ENCODE assay signal across 15 mouse cellular contexts in the genomic region with DNA sequence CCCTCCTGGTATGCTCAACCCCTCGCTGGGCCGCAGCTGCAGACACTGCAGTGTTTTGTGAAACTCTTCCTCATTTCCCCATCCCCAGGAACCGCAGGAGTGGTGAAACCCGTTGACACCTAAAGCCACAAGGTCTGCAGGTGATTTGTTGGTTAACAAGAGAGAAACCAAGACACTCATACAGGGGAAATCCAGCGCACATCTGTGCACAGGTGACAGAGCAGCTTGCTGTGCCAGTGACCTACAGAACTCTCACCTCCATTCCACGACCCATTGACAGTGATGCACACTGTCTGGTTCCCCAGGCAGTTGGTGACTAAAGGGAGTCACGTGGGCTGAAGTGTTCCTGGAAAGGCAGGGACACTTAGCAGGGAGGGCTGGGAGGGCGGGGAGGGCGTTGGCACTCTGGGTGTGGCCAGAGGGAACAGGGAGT. TPM values are rescaled to one million over a fixed set of nuclear protein-coding genes. Genes with fewer than 3 reads are reported as not detected.
A peak's percentile ranks its signal among the peaks of the same experiment; 100 is the strongest.
DNase-seq lines count a peak whose midpoint lies in the region; ATAC-seq and TF ChIP-seq lines count a peak whose summit lies in the region.
"Had no signal": no experiment of that assay in that cellular context is flagged by ENCODE, and none has a peak within 500 bp of the region (broad histone marks: within the 10 kb centered on the region; RNA-seq: fewer than 3 reads in every experiment).

No protein-coding gene starts in this region.

- TF ChIP-seq CTCF in lung, postnatal 0 days (IDR thresholded peaks at IDR 0.05) = no peak

- intact Hi-C loops in gastrocnemius, postnatal 36 days (cut with DNase I) = no loop called here

- TF ChIP-seq EP300 in lung, postnatal 0 days (IDR thresholded peaks at IDR 0.05) = peak; percentile 42

- H3K9me3 ChIP-seq in lung, postnatal 0 days (ENCODE audit: low read length) = no peaks in the 10 kb centered on the region
- no peaks in the 10 kb centered on the region for H3K9me3 ChIP-seq in intestine, embryonic 16.5 days (ENCODE audit: control insufficient read depth, low read length)

- peak; percentile 49 for DNase-seq in lung, postnatal 0 days (ENCODE audit: low spot score)
- no peak for DNase-seq in lung, postnatal 25 days (ENCODE audit: low spot score)
- DNase-seq in ES-CJ7 (ENCODE audit: low read depth, low spot score) = peak; percentile 62
- peak; percentile 55 to 68 for DNase-seq in spleen, postnatal 36 days (ENCODE audit: low spot score in 2 of 2)
- DNase-seq in cerebellum, adult 9-10 months = no peak
- no peak for DNase-seq in kidney, postnatal 14 days
- DNase-seq in gastrocnemius, postnatal 36 days = no peak
- DNase-seq: adrenal gland, postnatal 25 days; gastrocnemius, postnatal 25 days; heart, postnatal 4 days; kidney, postnatal 10 days had no signal

- no peak overlapping the region for H3K9ac ChIP-seq in lung, postnatal 0 days (replicated peaks; ENCODE audit: low read depth)
- H3K9ac ChIP-seq in intestine, embryonic 16.5 days (ENCODE audit: low read depth, low read length) = no peak overlapping the region

- no peak overlapping the region for H3K4me3 ChIP-seq in lung, postnatal 0 days (ENCODE audit: low read depth, low read length)
- H3K4me3 ChIP-seq in intestine, embryonic 16.5 days (ENCODE audit: low read length) = no peak overlapping the region

- 49% methylated on average over 9 of the region's 9 CpGs for WGBS in lung, postnatal 0 days
- WGBS in intestine, embryonic 16.5 days = 46% methylated on average over 9 of the region's 9 CpGs

- H3K27ac ChIP-seq in lung, postnatal 0 days (ENCODE audit: low read length) = no peak overlapping the region
- H3K27ac ChIP-seq in intestine, embryonic 16.5 days (ENCODE audit: low read length) = no peak overlapping the region

- H3K4me2 ChIP-seq in lung, postnatal 0 days (replicated peaks; ENCODE audit: low read depth, low read length) = no peak overlapping the region
- no peak overlapping the region for H3K4me2 ChIP-seq in intestine, embryonic 16.5 days (ENCODE audit: low read depth, low read length)

- 0 out of 2 replicates have a peak, but pooled peaks cover 3% of the 10 kb centered on the region for H3K4me1 ChIP-seq in lung, postnatal 0 days (ENCODE audit: insufficient read depth, low read depth, low read length)
- H3K4me1 ChIP-seq in intestine, embryonic 16.5 days (ENCODE audit: control insufficient read depth, insufficient read depth, low read length) = peaks cover 5% of the 10 kb centered on the region; the same call in 1 of the 2 replicates

- ATAC-seq in lung, postnatal 0 days = peak; percentile 30
- peak; percentile 73 for ATAC-seq in intestine, embryonic 16.5 days

- no peaks in the 10 kb centered on the region for H3K27me3 ChIP-seq in lung, postnatal 0 days (replicated peaks; ENCODE audit: insufficient read depth, low read length)
- no peaks in the 10 kb centered on the region for H3K27me3 ChIP-seq in intestine, embryonic 16.5 days (replicated peaks; ENCODE audit: control insufficient read depth, insufficient read depth, low read length)

- no peaks in the 10 kb centered on the region for H3K36me3 ChIP-seq in lung, postnatal 0 days (ENCODE audit: insufficient read depth, low read length)
- no peaks in the 10 kb centered on the region for H3K36me3 ChIP-seq in intestine, embryonic 16.5 days (ENCODE audit: control insufficient read depth, insufficient read depth, low read length)

RNA-seq across cellular contexts. Expression of a gene that starts 1.5 kb away (rescaled TPM):
- polyA plus RNA-seq in lung, postnatal 0 days (2015; fragmentation: Nextera tagmentation; extraction: Ambion mirVana) = 0.24 and 0.29 TPM in 2 replicates
- 0.07 TPM in 1 of 2 replicates, not detected in the other for polyA plus RNA-seq in intestine, embryonic 16.5 days (2015; fragmentation: Nextera tagmentation; extraction: Ambion mirVana)
- total RNA-seq in gastrocnemius, postnatal 36 days (2021) = not detected
- total RNA-seq: adrenal gland, postnatal 25 days; ES-E14; gastrocnemius, postnatal 25 days; heart, postnatal 4 days had no signal
- polyA plus RNA-seq: forebrain, embryonic 11.5 days; neural tube, embryonic 14.5 days had no signal

RNA-seq across cellular contexts. Expression of a gene that starts 11.7 kb away (rescaled TPM):
- 65.8 and 72.0 TPM in 2 replicates for polyA plus RNA-seq in lung, postnatal 0 days (2015; fragmentation: Nextera tagmentation; extraction: Ambion mirVana)
- polyA plus RNA-seq in intestine, embryonic 16.5 days (2015; fragmentation: Nextera tagmentation; extraction: Ambion mirVana) = 8.0 and 9.7 TPM in 2 replicates
- total RNA-seq in gastrocnemius, postnatal 36 days (2021) = under 1 TPM; 0.61 to 0.64 TPM

RNA-seq across cellular contexts. Expression of a gene that starts 31.2 kb away (rescaled TPM):
- polyA plus RNA-seq in lung, postnatal 0 days (2015; fragmentation: Nextera tagmentation; extraction: Ambion mirVana) = 1.7 and 1.9 TPM in 2 replicates
- 1.2 and 1.5 TPM in 2 replicates for polyA plus RNA-seq in intestine, embryonic 16.5 days (2015; fragmentation: Nextera tagmentation; extraction: Ambion mirVana)
- total RNA-seq in gastrocnemius, postnatal 36 days (2021) = 1 to 10 TPM; 2.7 to 4.6 TPM

RNA-seq across cellular contexts. Expression of a gene that starts 51.2 kb away (rescaled TPM):
- polyA plus RNA-seq in lung, postnatal 0 days (2015; fragmentation: Nextera tagmentation; extraction: Ambion mirVana) = 15.2 and 16.4 TPM in 2 replicates
- polyA plus RNA-seq in intestine, embryonic 16.5 days (2015; fragmentation: Nextera tagmentation; extraction: Ambion mirVana) = 20.4 and 22.0 TPM in 2 replicates
- 10 to 100 TPM in 1 of 2 experiments, 1 to 10 TPM in 1; 9.8 to 11.5 TPM for total RNA-seq in gastrocnemius, postnatal 36 days (2021)

RNA-seq across cellular contexts. Expression of a gene that starts 56.2 kb away (rescaled TPM):
- polyA plus RNA-seq in lung, postnatal 0 days (2015; fragmentation: Nextera tagmentation; extraction: Ambion mirVana) = 13.1 and 17.0 TPM in 2 replicates
- 26.3 and 26.6 TPM in 2 replicates for polyA plus RNA-seq in intestine, embryonic 16.5 days (2015; fragmentation: Nextera tagmentation; extraction: Ambion mirVana)
- 1 to 10 TPM; 4.3 to 5.9 TPM for total RNA-seq in gastrocnemius, postnatal 36 days (2021)

Comparison
In these comparisons a context has a peak if more than half of its experiments do, and no peak if none do; other contexts are left out.
1. DNase-seq: peak in lung, postnatal 0 days (single experiment), ES-CJ7 (single experiment) and spleen, postnatal 36 days (2 of 2); none in lung, postnatal 25 days (single experiment), cerebellum, adult 9-10 months (single experiment), kidney, postnatal 14 days (single experiment) and gastrocnemius, postnatal 36 days (0 of 2).